7 mouse cellular contexts compared by ENCODE assay signal in genomic region chr1:133423166-133423542, GRCm38 (mm10). TPM values are rescaled to one million over a fixed set of nuclear protein-coding genes. Genes with fewer than 3 reads are reported as not detected.
A peak's percentile ranks its signal among the peaks of the same experiment; 100 is the strongest.
DNase-seq lines count a peak whose midpoint lies in the region; ATAC-seq and TF ChIP-seq lines count a peak whose summit lies in the region.

No protein-coding gene starts in this region.

- no peak for TF ChIP-seq POLR2A in spleen, adult 2 months (IDR thresholded peaks at IDR 0.05; ENCODE audit: low read depth, low read length)
- no peak for TF ChIP-seq POLR2A in limb, embryonic 14.5 days (IDR thresholded peaks at IDR 0.05; ENCODE audit: borderline replicate concordance, extremely low read depth, insufficient read depth, insufficient read length)

- H3K4me2 ChIP-seq in forebrain, postnatal 0 days (ENCODE audit: low read depth): peak overlapping the region; percentile 100
- peak overlapping the region; percentile 100 for H3K4me2 ChIP-seq in limb, embryonic 14.5 days (replicated peaks; ENCODE audit: low read depth, low read length, severe bottlenecking)
- peak overlapping the region; percentile 92 for H3K4me2 ChIP-seq in stomach, embryonic 14.5 days (replicated peaks; ENCODE audit: low read depth, low read length)

- TF ChIP-seq CTCF in spleen, adult 2 months (IDR thresholded peaks at IDR 0.05; ENCODE audit: extremely low read depth, insufficient read depth, insufficient read length, insufficient replicate concordance): no peak
- TF ChIP-seq CTCF in forebrain, postnatal 0 days (IDR thresholded peaks at IDR 0.05; ENCODE audit: low read depth): no peak

- H3K4me1 ChIP-seq in spleen, adult 2 months (ENCODE audit: control insufficient read depth, insufficient read depth, insufficient read length): peaks cover 8% of the 10 kb centered on the region
- peaks cover 4% of the 10 kb centered on the region; the same call in 1 of the 2 replicates for H3K4me1 ChIP-seq in forebrain, postnatal 0 days (ENCODE audit: insufficient read depth)
- peaks cover 7% of the 10 kb centered on the region; the same call in 1 of the 2 replicates for H3K4me1 ChIP-seq in limb, embryonic 14.5 days (ENCODE audit: control insufficient read depth, insufficient read depth, low read length)
- H3K4me1 ChIP-seq in stomach, embryonic 14.5 days (ENCODE audit: control insufficient read depth, insufficient read depth, low read length): peaks cover 27% of the 10 kb centered on the region

- peak overlapping the region; percentile 55 for H3K4me3 ChIP-seq in spleen, adult 2 months (ENCODE audit: extremely low read depth, insufficient read depth, insufficient read length)
- H3K4me3 ChIP-seq in forebrain, postnatal 0 days (ENCODE audit: low read depth, low read length): peak overlapping the region; percentile 67
- H3K4me3 ChIP-seq in limb, embryonic 14.5 days (replicated peaks; ENCODE audit: low read length): peak overlapping the region; percentile 79
- H3K4me3 ChIP-seq in stomach, embryonic 14.5 days (ENCODE audit: low read depth, low read length): peak overlapping the region; percentile 76

- peaks cover 17% of the 10 kb centered on the region for H3K27me3 ChIP-seq in spleen, adult 2 months (ENCODE audit: control insufficient read depth, insufficient read depth, low read length)
- no peaks in the 10 kb centered on the region for H3K27me3 ChIP-seq in forebrain, postnatal 0 days (ENCODE audit: insufficient read depth, low read length)
- 0 out of 2 replicates have a peak, but pooled peaks cover 4% of the 10 kb centered on the region for H3K27me3 ChIP-seq in limb, embryonic 14.5 days (ENCODE audit: control insufficient read depth, insufficient read depth, low read length)
- H3K27me3 ChIP-seq in stomach, embryonic 14.5 days (ENCODE audit: control insufficient read depth, insufficient read depth, low read length): no peaks in the 10 kb centered on the region

- H3K9ac ChIP-seq in forebrain, postnatal 0 days: peak overlapping the region; percentile 58
- H3K9ac ChIP-seq in limb, embryonic 14.5 days (ENCODE audit: low read depth, low read length, severe bottlenecking): peak overlapping the region; percentile 72
- H3K9ac ChIP-seq in stomach, embryonic 14.5 days (replicated peaks; ENCODE audit: low read depth, low read length): peak overlapping the region; percentile 82

- no peaks in the 10 kb centered on the region for H3K36me3 ChIP-seq in spleen, adult 2 months (ENCODE audit: control insufficient read depth, insufficient read depth, low read length)
- no peaks in the 10 kb centered on the region for H3K36me3 ChIP-seq in forebrain, postnatal 0 days (ENCODE audit: insufficient read depth)
- no peaks in the 10 kb centered on the region for H3K36me3 ChIP-seq in limb, embryonic 14.5 days (ENCODE audit: control insufficient read depth, insufficient read depth, low read length)
- no peaks in the 10 kb centered on the region for H3K36me3 ChIP-seq in stomach, embryonic 14.5 days (ENCODE audit: control insufficient read depth, insufficient read depth, low read length)

- ATAC-seq in forebrain, postnatal 0 days: peak; percentile 1; the same call in 1 of the 2 replicates
- 0 out of 2 replicates have a peak, but pooled peaks have one; percentile 20 for ATAC-seq in limb, embryonic 14.5 days (ENCODE audit: low FRiP score, low read depth)
- ATAC-seq in stomach, embryonic 14.5 days (ENCODE audit: insufficient number of reproducible peaks, insufficient read depth, low FRiP score, low read depth): no peak

- WGBS in spleen, adult 2 months: 1% methylated on average over 31 of the region's 31 CpGs
- WGBS in forebrain, postnatal 0 days: under 1% methylated on average over 31 of the region's 31 CpGs
- 0% methylated on average over 29 of the region's 31 CpGs for WGBS in limb, embryonic 14.5 days
- WGBS in stomach, embryonic 14.5 days: under 1% methylated on average over 31 of the region's 31 CpGs

- H3K27ac ChIP-seq in spleen, adult 2 months (ENCODE audit: insufficient read depth, low read length): peak overlapping the region; percentile 44; the same call in 1 of the 2 replicates
- H3K27ac ChIP-seq in forebrain, postnatal 0 days (ENCODE audit: low read depth, low read length): 0 out of 2 replicates have a peak overlapping the region, but pooled peaks have one; percentile 21
- no peak overlapping the region for H3K27ac ChIP-seq in limb, embryonic 14.5 days (replicated peaks; ENCODE audit: low read depth, low read length)
- peak overlapping the region; percentile 90; the same call in 1 of the 2 replicates for H3K27ac ChIP-seq in stomach, embryonic 14.5 days (ENCODE audit: low read length)

- H3K9me3 ChIP-seq in forebrain, postnatal 0 days (ENCODE audit: low read length): no peaks in the 10 kb centered on the region
- no peaks in the 10 kb centered on the region for H3K9me3 ChIP-seq in limb, embryonic 14.5 days (ENCODE audit: control insufficient read depth, low read length)
- H3K9me3 ChIP-seq in stomach, embryonic 14.5 days (ENCODE audit: control insufficient read depth, low read depth, low read length): no peaks in the 10 kb centered on the region

- DNase-seq in spleen, adult 2 months (ENCODE audit: low read depth in 1 of 2, low spot score in 2 of 2): no peak
- DNase-seq in spleen, adult 12 weeks (ENCODE audit: low spot score): no peak
- no peak for DNase-seq in forebrain, postnatal 0 days
- DNase-seq in limb, embryonic 14.5 days (ENCODE audit: low spot score): no peak
- no peak for DNase-seq in spleen, postnatal 4 days (ENCODE audit: low spot score in 2 of 2)
- no peak for DNase-seq in layer of hippocampus, adult 11-12 months (ENCODE audit: low spot score)

RNA-seq across cellular contexts. Expression of gene Sox13, which starts 1.0 kb away (rescaled TPM):
- 12.4 and 13.6 TPM in 2 replicates for polyA plus RNA-seq in spleen, adult 2 months (2012; rRNA removed)
- 8.0 and 9.7 TPM in 2 replicates for total RNA-seq in forebrain, postnatal 0 days (2014; rRNA removed)
- 2.0 and 3.0 TPM in 2 replicates for polyA plus RNA-seq in forebrain, postnatal 0 days (2015; fragmentation: Nextera tagmentation; extraction: Ambion mirVana)
- 22.9 and 28.5 TPM in 2 replicates for polyA plus RNA-seq in limb, embryonic 14.5 days (2012; rRNA removed)
- 4.7 and 5.8 TPM in 2 replicates for polyA plus RNA-seq in limb, embryonic 14.5 days (2014; fragmentation: Nextera tagmentation; extraction: Ambion mirVana)
- polyA plus RNA-seq in stomach, embryonic 14.5 days (2014; fragmentation: Nextera tagmentation; extraction: Ambion mirVana): 8.2 and 8.5 TPM in 2 replicates

RNA-seq across cellular contexts. Expression of gene Etnk2, which starts 59.8 kb away (rescaled TPM):
- 0.20 and 0.22 TPM in 2 replicates for polyA plus RNA-seq in spleen, adult 2 months (2012; rRNA removed)
- 15.5 and 25.3 TPM in 2 replicates for total RNA-seq in forebrain, postnatal 0 days (2014; rRNA removed)
- 10.3 and 17.6 TPM in 2 replicates for polyA plus RNA-seq in forebrain, postnatal 0 days (2015; fragmentation: Nextera tagmentation; extraction: Ambion mirVana)
- polyA plus RNA-seq in limb, embryonic 14.5 days (2012; rRNA removed): 1.4 TPM in 2 replicates
- 0.91 and 1.4 TPM in 2 replicates for polyA plus RNA-seq in limb, embryonic 14.5 days (2014; fragmentation: Nextera tagmentation; extraction: Ambion mirVana)
- 4.9 and 5.6 TPM in 2 replicates for polyA plus RNA-seq in stomach, embryonic 14.5 days (2014; fragmentation: Nextera tagmentation; extraction: Ambion mirVana)
